Mouse (Mus musculus): ENCODE data around the gene Spata22. TPM values are rescaled to one million over a fixed set of nuclear protein-coding genes. Genes with fewer than 3 reads are reported as not detected.
"Not testable (repeated sequence)": the region's sequence is repeated elsewhere in the genome, so short reads cannot be mapped to it uniquely, and the experiment has no call there.

Gene Spata22
- 1 to 10 TPM in 1 of 2 experiments, under 1 TPM in 1; 0.96 to 1.0 TPM for total RNA-seq (2021)
- long read RNA-seq, experiment 1: 0 reads
- long read RNA-seq, experiment 2, partial matches to known transcripts: 0 of 1 reads
- long read RNA-seq, experiment 2, other reads (novel, unspliced or antisense): 1 of 1 reads

- no peak for DNase-seq (ENCODE audit: low spot score in 2 of 2)
Measured at GRCm38 (mm10) chr11:73329442-73329841, at the start of gene Spata22, which contains the start of the genes Aspa and Gm49340. Gene Spata22 (plus strand): TSS chr11:73329741. Gene Aspa (minus strand): TSS chr11:73329596. Gene Gm49340 (plus strand): TSS chr11:73329741.

- DNase-seq (ENCODE audit: low spot score in 2 of 2): no peak
Measured at GRCm38 (mm10) chr11:73280710-73281109, 48.8 kb upstream of the Spata22 start.

- DNase-seq (ENCODE audit: low spot score in 2 of 2): peak in 1 of 2 experiments; percentile 25
Measured at GRCm38 (mm10) chr11:73281528-73282027, 48.0 kb upstream of the Spata22 start.

GRCm38 (mm10) chr11:73283369-73283768 lies 46.2 kb upstream of the Spata22 start:
- DNase-seq (ENCODE audit: low spot score in 2 of 2): no peak

GRCm38 (mm10) chr11:73283926-73284325 lies 45.6 kb upstream of the Spata22 start:
- no peak for DNase-seq (ENCODE audit: low spot score in 2 of 2)

GRCm38 (mm10) chr11:73284351-73284750 lies 45.2 kb upstream of the Spata22 start:
- DNase-seq (ENCODE audit: low spot score in 2 of 2): no peak

GRCm38 (mm10) chr11:73289621-73290020 lies 39.9 kb upstream of the Spata22 start:
- DNase-seq (ENCODE audit: low spot score in 2 of 2): no peak

GRCm38 (mm10) chr11:73303123-73303522 lies 26.4 kb upstream of the Spata22 start:
- DNase-seq (ENCODE audit: low spot score in 2 of 2): no peak

GRCm38 (mm10) chr11:73315961-73316360 lies 13.6 kb upstream of the Spata22 start:
- DNase-seq (ENCODE audit: low spot score in 2 of 2): no peak

- not testable (repeated sequence) for DNase-seq (ENCODE audit: low spot score in 2 of 2)
Measured at GRCm38 (mm10) chr11:73318581-73318980, 11.0 kb upstream of the Spata22 start.

GRCm38 (mm10) chr11:73321064-73321463 lies 8.5 kb upstream of the Spata22 start:
- not testable (repeated sequence) for DNase-seq (ENCODE audit: low spot score in 2 of 2)

GRCm38 (mm10) chr11:73323906-73324830 lies 5.4 kb upstream of the Spata22 start:
- DNase-seq (ENCODE audit: low spot score in 2 of 2): no peak

- DNase-seq (ENCODE audit: low spot score in 2 of 2): peak in 1 of 2 experiments; percentile 19
Measured at GRCm38 (mm10) chr11:73326485-73326886, 3.1 kb upstream of the Spata22 start.

- DNase-seq (ENCODE audit: low spot score in 2 of 2): no peak
Measured at GRCm38 (mm10) chr11:73327361-73327760, 2.2 kb upstream of the Spata22 start.

GRCm38 (mm10) chr11:73333357-73333756 lies 3.8 kb downstream of the Spata22 start:
- DNase-seq (ENCODE audit: low spot score in 2 of 2): no peak

GRCm38 (mm10) chr11:73336919-73337318 lies 7.4 kb downstream of the Spata22 start:
- DNase-seq (ENCODE audit: low spot score in 2 of 2): no peak

- no peak for DNase-seq (ENCODE audit: low spot score in 2 of 2)
Measured at GRCm38 (mm10) chr11:73350483-73350882, 20.9 kb downstream of the Spata22 start, which contains the start of gene Olfr20. Gene Olfr20 (plus strand): TSS chr11:73350783.

- no peak for DNase-seq (ENCODE audit: low spot score in 2 of 2)
Measured at GRCm38 (mm10) chr11:73370946-73371345, 41.4 kb downstream of the Spata22 start, which contains the start of gene Olfr376. Gene Olfr376 (plus strand): TSS chr11:73371246.

GRCm38 (mm10) chr11:73395374-73395773 lies 65.8 kb downstream of the Spata22 start:
- DNase-seq (ENCODE audit: low spot score in 2 of 2): no peak
